ENCODE assay signal across 10 mouse cellular contexts in the genomic region with DNA sequence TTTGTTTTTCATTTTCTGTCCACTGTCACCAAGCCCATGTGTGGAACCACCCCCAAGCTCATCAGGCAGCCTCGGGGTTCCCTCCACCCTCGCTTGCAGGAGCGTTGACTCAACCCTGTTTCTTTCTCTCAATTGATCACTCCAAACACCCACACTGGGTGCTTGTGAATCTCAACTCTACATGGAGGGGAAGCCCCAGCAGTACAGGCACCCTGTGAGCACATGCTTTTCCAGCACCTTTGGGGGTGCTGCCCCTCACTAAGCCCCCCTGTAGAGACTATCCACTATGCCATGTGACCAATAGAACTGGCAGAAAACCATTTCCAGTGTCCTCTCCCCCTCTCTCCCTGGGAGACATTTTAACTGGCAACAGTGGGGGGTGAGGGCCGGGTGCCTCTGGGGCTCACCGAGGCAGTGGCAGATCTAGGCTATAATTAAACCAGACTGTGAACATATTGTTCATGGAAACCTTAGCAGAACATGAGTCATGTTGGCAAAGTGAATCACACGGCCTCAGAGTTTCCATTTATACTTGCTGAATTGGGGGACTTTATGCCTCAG.
A peak's percentile ranks its signal among the peaks of the same experiment; 100 is the strongest.
DNase-seq lines count a peak whose midpoint lies in the region; ATAC-seq lines count a peak whose summit lies in the region.
"Had no signal": no experiment of that assay in that cellular context is flagged by ENCODE, and none has a peak within 500 bp of the region (broad histone marks: within the 10 kb centered on the region; RNA-seq: fewer than 3 reads in every experiment).

No protein-coding gene starts in this region.

- no peaks in the 10 kb centered on the region for H3K9me3 ChIP-seq in embryonic facial prominence, embryonic 14.5 days (ENCODE audit: control insufficient read depth, low read length)

- H3K4me1 ChIP-seq in embryonic facial prominence, embryonic 14.5 days (ENCODE audit: control insufficient read depth, insufficient read depth, low read length), result peaks cover 5% of the 10 kb centered on the region; the same call in 1 of the 2 replicates

- no peak overlapping the region for H3K4me3 ChIP-seq in embryonic facial prominence, embryonic 14.5 days (ENCODE audit: low read depth, low read length)

- 52% methylated on average over 6 of the region's 6 CpGs for WGBS in embryonic facial prominence, embryonic 14.5 days

- H3K27me3 ChIP-seq in embryonic facial prominence, embryonic 14.5 days (replicated peaks; ENCODE audit: control insufficient read depth, insufficient read depth, low read length), result 0 out of 2 replicates have a peak, but pooled peaks cover 6% of the 10 kb centered on the region

- no peaks in the 10 kb centered on the region for H3K36me3 ChIP-seq in embryonic facial prominence, embryonic 14.5 days (ENCODE audit: control insufficient read depth, insufficient read depth, low read length)

- H3K4me2 ChIP-seq in embryonic facial prominence, embryonic 14.5 days (ENCODE audit: low read depth, low read length), result no peak overlapping the region

- H3K27ac ChIP-seq in embryonic facial prominence, embryonic 14.5 days (replicated peaks; ENCODE audit: low read depth, low read length), result no peak overlapping the region

- peak; percentile 92 for ATAC-seq in CD4-positive, CD25-positive, alpha-beta regulatory T cell, adult 4 months
- ATAC-seq in embryonic facial prominence, embryonic 14.5 days (ENCODE audit: low read depth), result peak; percentile 30; the same call in 1 of the 2 replicates
- no peak for ATAC-seq in monocyte, adult 5-6 weeks (replicated peaks; ENCODE audit: insufficient number of reproducible peaks, low FRiP score, low TSS enrichment, poor library complexity, severe bottlenecking)

- H3K9ac ChIP-seq in embryonic facial prominence, embryonic 14.5 days (ENCODE audit: low read depth, low read length), result no peak overlapping the region

- DNase-seq in layer of hippocampus, adult 11-12 months (ENCODE audit: low spot score), result peak; percentile 43
- DNase-seq in layer of hippocampus, postnatal 25 days (ENCODE audit: extremely low spot score in 1 of 2, low spot score in 1 of 2), result no peak
- peak; percentile 52 for DNase-seq in embryonic facial prominence, embryonic 14.5 days (ENCODE audit: low spot score)
- peak; percentile 25 for DNase-seq in induced T-regulatory cell, adult 2 months (ENCODE audit: low read depth)
- DNase-seq in yolk sac, embryonic 10.5 days (ENCODE audit: low spot score), result no peak
- no peak for DNase-seq in testis, postnatal 10 days (ENCODE audit: low spot score)
- DNase-seq: liver; midbrain, embryonic 14.5 days had no signal

Comparison
In these comparisons a context has a peak if more than half of its experiments do, and no peak if none do; other contexts are left out.
1. DNase-seq: peak in layer of hippocampus, adult 11-12 months (single experiment), embryonic facial prominence, embryonic 14.5 days (single experiment) and induced T-regulatory cell, adult 2 months (single experiment); none in layer of hippocampus, postnatal 25 days (0 of 2), yolk sac, embryonic 10.5 days (single experiment) and testis, postnatal 10 days (single experiment).